Mouse (Mus musculus) kidney, adult 2 months (tissue): ENCODE data around the gene Rab1a.
"Not testable (repeated sequence)": the region's sequence is repeated elsewhere in the genome, so short reads cannot be mapped to it uniquely, and the experiment has no call there.

Experiments used
- CTCF ChIP-seq: fragments of 200-500 bp; conservative IDR thresholded peaks from 2 replicates; pipeline ENCODE4 v1.5.1; 2011; ENCODE audit warnings: low read depth, mild to moderate bottlenecking, control low read depth, low read length, moderate library complexity, mixed read lengths; ENCODE audit not compliant: insufficient read depth, insufficient read length
- POLR2A ChIP-seq: fragments of 200-500 bp; IDR thresholded peaks from one replicate; pipeline ENCODE4 v1.6.1; 2011; ENCODE audit warnings: low read depth, low read length, control low read depth

DNA sequence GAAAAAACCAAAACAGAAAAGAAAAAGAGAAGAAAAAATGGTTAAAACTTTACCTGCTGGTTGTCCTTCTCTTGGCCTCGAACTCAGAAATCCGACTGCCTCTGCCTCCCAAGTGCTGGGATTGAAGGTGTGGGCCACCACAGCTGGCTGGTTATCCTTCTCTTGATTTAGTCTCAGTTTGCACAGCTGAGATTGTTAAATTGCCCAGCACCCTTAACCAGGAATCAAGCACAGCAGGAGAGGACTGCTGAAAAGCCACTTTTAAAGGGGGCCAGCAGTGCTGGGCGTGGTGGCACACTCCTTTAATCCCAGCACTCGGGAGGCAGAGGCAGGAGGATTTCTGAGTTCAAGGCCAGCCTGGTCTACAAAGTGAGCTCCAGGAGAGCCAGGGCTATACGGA, 47.7 kb upstream of the Rab1a start:
- not testable (repeated sequence) for TF ChIP-seq CTCF, POLR2A
